Mouse (Mus musculus) limb, embryonic 10.5 days (tissue): Measurements from ENCODE around the gene Kcnk2. TPM values are rescaled to one million over a fixed set of nuclear protein-coding genes. Genes with fewer than 3 reads are reported as not detected.

Experiments
- DNase-seq: peaks from one replicate; pipeline ENCODE4 v3.0.0-alpha.2; 2017; ENCODE audit warnings: low spot score
- H3K27ac ChIP-seq: fragments of 300-500 bp; sonication (generic); 2 replicates; pipeline ENCODE4 v1.5.1; 2016; ENCODE audit warnings: mild to moderate bottlenecking
- H3K27me3 ChIP-seq: fragments of 300-500 bp; sonication (generic); 2 replicates; pipeline ENCODE4 v1.6.1; 2016; ENCODE audit warnings: low read depth, mild to moderate bottlenecking; ENCODE audit not compliant: poor library complexity, severe bottlenecking
- H3K36me3 ChIP-seq: fragments of 300-500 bp; sonication (generic); 2 replicates; pipeline ENCODE4 v1.6.1; 2016; ENCODE audit warnings: mild to moderate bottlenecking, moderate library complexity
- H3K4me1 ChIP-seq: fragments of 300-500 bp; sonication (generic); 2 replicates; pipeline ENCODE4 v1.6.1; 2016
- H3K4me3 ChIP-seq: fragments of 300-500 bp; sonication (generic); 2 replicates; pipeline ENCODE4 v1.5.1; 2016; ENCODE audit warnings: mild to moderate bottlenecking, moderate library complexity
- H3K9me3 ChIP-seq: fragments of 300-500 bp; sonication (generic); replicated peaks from 2 replicates; pipeline ENCODE4 v1.6.1; 2016; ENCODE audit warnings: mild to moderate bottlenecking
- WGBS: fragments of 180-500 bp; shearing (Covaris S2); methylation state at CpG from one replicate; pipeline ENCODE4 v1.1.7; 2016; 5-methylcytosine and 5-hydroxymethylcytosine counted together
- polyA plus RNA-seq: library from polyadenylated mRNA; unstranded; fragments of >200 nt; fragmentation: Nextera tagmentation; extraction: Ambion mirVana; gene quantifications from 2 replicates; pipeline ENCODE4 v1.2.1, GENCODE M21; 2016

Gene Kcnk2
- 0.72 and 1.9 TPM in 2 replicates for polyA plus RNA-seq

DNA sequence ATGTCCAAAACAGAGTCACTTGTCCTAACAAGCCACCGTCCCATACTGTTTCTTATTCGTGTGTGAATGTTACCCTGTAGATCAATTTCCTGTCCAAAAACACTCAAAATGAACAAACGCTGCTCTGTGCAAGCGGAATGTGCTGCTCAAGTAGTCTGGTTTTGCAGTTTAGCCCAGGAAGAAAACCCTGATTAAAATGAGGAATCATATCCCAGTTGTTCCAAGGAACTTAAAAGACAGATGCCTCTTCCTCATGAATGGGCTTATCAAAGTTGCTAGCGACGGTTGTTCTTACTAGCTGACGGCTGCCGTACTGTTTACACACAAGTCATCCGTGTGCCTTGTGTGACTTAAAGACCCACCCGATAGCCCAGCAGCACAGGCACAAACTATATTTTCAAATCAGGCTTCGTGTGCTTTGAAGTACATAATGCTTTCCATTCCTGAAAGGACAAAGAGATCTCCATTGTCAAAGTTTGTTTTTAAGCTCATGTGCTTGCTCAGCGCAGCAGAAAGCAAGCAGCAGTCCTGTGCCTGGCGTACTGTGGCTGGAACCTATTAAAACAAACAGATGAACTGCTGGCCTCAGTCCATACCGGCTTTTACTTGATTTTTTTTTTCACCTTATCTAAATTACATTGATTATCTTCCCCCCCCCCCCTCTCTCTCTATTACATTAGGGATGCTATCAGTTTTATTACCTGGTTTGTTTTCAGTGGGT lies at the start of gene Kcnk2:
Gene Kcnk2, minus strand, starts transcription at position 51 of the 721 bp plus-strand sequence.
- peak within 1 kb of the TSS; percentile 27; the same call in 1 of the 2 replicates for H3K4me3 ChIP-seq
- no peaks in the 10 kb centered on the region for H3K27me3 ChIP-seq
- WGBS, result 25% methylated on average over 14 of the region's 14 CpGs
- no peaks in the 10 kb centered on the region for H3K9me3 ChIP-seq
- no peaks in the 10 kb centered on the region for H3K36me3 ChIP-seq
- H3K4me1 ChIP-seq, result peaks cover 32% of the 10 kb centered on the region
- peak within 1 kb of the TSS; percentile 73 for H3K27ac ChIP-seq
- no peak for DNase-seq

DNA sequence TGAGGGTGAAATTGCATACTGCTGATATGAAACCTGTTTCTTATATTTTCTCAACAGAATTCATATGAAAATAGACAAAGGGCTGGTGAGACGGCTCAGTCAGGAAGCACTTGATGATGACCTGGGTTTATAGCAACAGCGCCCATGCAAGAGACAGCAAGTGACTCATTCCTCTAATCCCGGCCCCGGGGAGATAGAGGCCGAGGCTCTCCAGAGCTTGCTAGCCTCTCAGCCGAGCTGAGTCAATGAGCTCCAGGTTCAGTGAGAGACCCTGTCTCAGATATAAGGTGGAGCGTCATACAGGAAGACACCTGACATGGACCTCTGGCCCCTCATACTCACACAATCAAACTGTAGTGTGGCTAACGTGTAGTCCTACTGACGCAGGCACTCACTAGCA lies 38.7 kb upstream of the Kcnk2 start:
- Histone ChIP-seq H3K27ac (no peak overlapping the region), H3K4me3 (no peak overlapping the region), H3K4me1 (no peaks in the 10 kb centered on the region), H3K27me3 (no peaks in the 10 kb centered on the region), H3K36me3 (no peaks in the 10 kb centered on the region), H3K9me3 (no peaks in the 10 kb centered on the region)
- WGBS, result 91% methylated on average over 9 of the region's 9 CpGs
- DNase-seq, result no peak

DNA sequence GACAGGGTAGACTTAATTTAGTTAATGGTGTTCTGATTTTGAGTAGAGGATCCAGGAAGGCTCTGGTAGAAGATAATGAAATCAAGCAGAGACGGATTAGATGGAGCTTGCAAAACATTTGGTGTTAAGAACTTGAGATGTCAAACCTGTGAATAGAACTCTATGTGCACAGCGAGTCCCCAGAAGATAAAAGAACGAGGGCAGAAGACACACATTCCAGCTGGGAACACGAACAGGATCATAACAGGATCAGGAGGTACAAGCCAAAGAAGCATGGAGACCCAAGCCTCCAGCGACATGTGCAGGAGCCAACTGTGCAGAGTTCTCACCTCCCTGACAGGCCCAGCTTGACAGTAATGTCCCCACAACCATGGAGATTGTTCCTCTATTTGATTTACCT lies 35.1 kb upstream of the Kcnk2 start:
- no peak overlapping the region for H3K4me3 ChIP-seq
- H3K4me1 ChIP-seq, result no peaks in the 10 kb centered on the region
- no peak for DNase-seq
- 87% methylated on average over 5 of the region's 5 CpGs for WGBS
- H3K27ac ChIP-seq, result no peak overlapping the region
- H3K27me3 ChIP-seq, result no peaks in the 10 kb centered on the region
- no peaks in the 10 kb centered on the region for H3K36me3 ChIP-seq
- no peaks in the 10 kb centered on the region for H3K9me3 ChIP-seq

DNA sequence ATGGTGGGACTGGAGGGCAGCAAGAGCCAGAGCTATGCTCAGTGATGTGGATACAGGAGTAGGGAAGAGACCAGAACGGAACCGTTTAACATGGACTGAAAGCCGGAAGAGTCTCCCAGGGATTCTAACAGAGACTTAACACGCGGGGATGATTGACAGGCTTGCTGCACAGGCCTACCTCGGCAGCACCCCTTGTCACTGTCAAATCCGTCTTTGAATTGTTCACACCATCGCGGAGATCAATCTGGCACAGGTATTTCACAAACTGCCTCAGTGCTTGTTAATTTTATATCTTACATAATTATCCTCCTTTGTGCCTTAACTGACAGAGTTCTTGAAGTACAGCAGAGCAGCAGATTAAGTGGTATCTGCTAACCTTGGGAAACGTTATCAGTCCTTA lies 33.4 kb upstream of the Kcnk2 start:
- H3K9me3 ChIP-seq, result no peaks in the 10 kb centered on the region
- H3K4me1 ChIP-seq, result peaks cover 3% of the 10 kb centered on the region; the same call in 1 of the 2 replicates
- no peaks in the 10 kb centered on the region for H3K36me3 ChIP-seq
- H3K4me3 ChIP-seq, result no peak overlapping the region
- no peak for DNase-seq
- no peaks in the 10 kb centered on the region for H3K27me3 ChIP-seq
- 85% methylated on average over 10 of the region's 10 CpGs for WGBS
- H3K27ac ChIP-seq, result no peak overlapping the region

DNA sequence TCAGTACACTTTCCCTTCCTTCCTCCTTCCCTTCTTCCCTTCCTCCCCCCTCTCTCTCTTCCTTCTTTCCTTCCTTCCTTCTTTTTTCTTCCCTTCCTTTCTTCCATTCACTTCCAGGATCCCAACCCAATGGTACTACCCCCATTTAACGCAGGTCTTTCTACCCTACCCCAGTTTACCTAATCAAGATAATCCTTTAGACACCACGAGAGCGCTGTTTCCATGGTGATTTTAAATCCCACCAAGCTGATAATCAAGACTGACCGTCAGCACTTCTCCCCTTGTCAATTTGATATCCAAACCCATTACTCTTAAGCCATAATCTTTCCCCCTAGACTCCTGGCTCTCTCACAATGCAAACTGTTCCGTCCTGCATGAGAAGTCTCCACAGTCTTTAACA lies 29.4 kb upstream of the Kcnk2 start:
- no peaks in the 10 kb centered on the region for H3K9me3 ChIP-seq
- H3K4me1 ChIP-seq, result peaks cover 5% of the 10 kb centered on the region; the same call in 1 of the 2 replicates
- no peaks in the 10 kb centered on the region for H3K27me3 ChIP-seq
- no peak overlapping the region for H3K27ac ChIP-seq
- no peak overlapping the region for H3K4me3 ChIP-seq
- WGBS, result 48% methylated on average over 5 of the region's 5 CpGs
- H3K36me3 ChIP-seq, result no peaks in the 10 kb centered on the region
- DNase-seq, result no peak

DNA sequence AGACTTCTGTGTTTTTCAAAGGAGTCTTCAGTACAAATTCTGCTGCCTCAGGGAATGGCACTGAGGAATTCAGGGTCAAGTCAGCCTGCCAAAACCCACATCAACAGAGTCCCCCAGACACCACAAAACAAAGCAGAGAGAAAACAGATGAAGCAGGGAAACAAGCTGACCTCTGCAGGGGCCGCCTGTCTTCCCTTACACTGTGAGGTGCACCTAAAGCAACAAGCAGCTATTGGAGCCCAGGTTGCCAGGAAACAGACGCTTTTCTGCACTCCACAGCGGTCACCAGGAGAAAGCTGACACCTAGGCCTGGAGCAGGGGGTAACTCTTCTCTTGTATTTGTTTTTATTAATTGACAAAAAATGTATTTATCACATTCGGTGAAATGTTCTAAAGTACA lies 28.5 kb upstream of the Kcnk2 start:
- WGBS, result 22% methylated on average over 4 of the region's 4 CpGs
- H3K9me3 ChIP-seq, result no peaks in the 10 kb centered on the region
- no peak overlapping the region for H3K27ac ChIP-seq
- H3K36me3 ChIP-seq, result no peaks in the 10 kb centered on the region
- peaks cover 5% of the 10 kb centered on the region; the same call in 1 of the 2 replicates for H3K4me1 ChIP-seq
- H3K27me3 ChIP-seq, result no peaks in the 10 kb centered on the region
- peak; percentile 46 for DNase-seq
- no peak overlapping the region for H3K4me3 ChIP-seq

DNA sequence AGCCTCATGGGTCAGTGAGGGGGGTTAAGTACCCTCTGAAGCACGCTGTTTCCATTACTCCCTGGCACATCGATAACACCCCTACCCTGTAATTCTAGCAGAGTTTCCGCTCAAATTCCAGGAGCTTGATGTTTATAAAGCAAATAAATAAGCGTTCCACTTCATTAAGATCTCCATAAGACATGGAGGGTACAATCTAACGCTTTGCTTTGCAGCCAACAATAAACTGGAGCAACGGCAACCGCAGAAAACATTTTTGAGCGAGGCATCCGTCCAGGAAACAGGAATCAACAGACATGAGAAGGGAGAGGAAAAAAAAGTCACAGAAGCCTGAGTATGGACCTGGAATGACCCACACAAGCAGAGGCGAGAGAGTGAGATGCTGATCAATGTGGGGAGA lies 27.5 kb upstream of the Kcnk2 start:
- Histone ChIP-seq H3K4me1 (peaks cover 9% of the 10 kb centered on the region), H3K27me3 (no peaks in the 10 kb centered on the region), H3K27ac (no peak overlapping the region), H3K4me3 (no peak overlapping the region), H3K9me3 (no peaks in the 10 kb centered on the region), H3K36me3 (no peaks in the 10 kb centered on the region)
- no peak for DNase-seq
- WGBS, result 89% methylated on average over 10 of the region's 10 CpGs

DNA sequence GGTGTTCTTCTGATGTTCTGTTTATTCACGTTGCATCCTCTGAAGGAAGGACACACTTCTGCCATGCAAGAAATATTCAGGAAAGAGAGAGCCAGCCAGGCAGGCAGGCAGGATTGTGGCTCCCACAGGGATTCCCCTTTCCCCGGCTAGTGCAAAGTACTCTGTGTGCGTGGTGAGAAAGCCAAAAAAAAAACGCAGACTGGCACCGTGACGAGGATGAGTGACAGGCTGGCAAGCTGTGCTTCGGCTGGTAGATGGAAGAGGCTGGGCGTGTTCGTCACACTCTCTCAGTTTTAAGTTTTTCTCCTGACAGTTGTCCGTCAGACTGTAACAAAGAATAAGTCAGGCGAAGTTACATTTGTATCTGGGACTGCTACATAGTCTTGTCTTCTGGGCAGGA lies 24.2 kb upstream of the Kcnk2 start:
- 93% methylated on average over 11 of the region's 11 CpGs for WGBS
- H3K27ac ChIP-seq, result no peak overlapping the region
- H3K36me3 ChIP-seq, result no peaks in the 10 kb centered on the region
- H3K4me3 ChIP-seq, result no peak overlapping the region
- H3K9me3 ChIP-seq, result no peaks in the 10 kb centered on the region
- no peak for DNase-seq
- peaks cover 9% of the 10 kb centered on the region for H3K4me1 ChIP-seq
- H3K27me3 ChIP-seq, result no peaks in the 10 kb centered on the region

DNA sequence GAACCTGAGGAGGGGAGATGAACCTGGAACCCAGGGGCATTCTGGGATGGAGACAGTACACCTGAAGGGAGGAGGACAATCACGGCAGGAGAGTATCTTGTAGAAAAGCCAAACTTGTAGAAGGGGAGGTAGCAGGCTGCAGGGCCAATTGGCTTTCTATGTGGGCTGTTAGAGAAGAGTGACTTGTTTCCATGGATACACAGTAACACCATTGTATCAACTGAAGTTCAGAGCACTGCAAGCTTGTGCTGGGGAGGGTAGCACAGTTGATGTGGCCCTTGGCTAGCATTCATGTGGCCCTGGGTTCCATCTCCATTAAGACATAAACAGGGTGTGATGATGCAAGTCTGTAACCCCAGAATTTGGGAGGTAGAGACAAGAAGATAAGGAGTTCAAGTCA lies 17.8 kb upstream of the Kcnk2 start:
- 64% methylated on average over 1 of the region's 1 CpGs for WGBS
- no peaks in the 10 kb centered on the region for H3K9me3 ChIP-seq
- DNase-seq, result no peak
- no peak overlapping the region for H3K27ac ChIP-seq
- no peak overlapping the region for H3K4me3 ChIP-seq
- no peaks in the 10 kb centered on the region for H3K27me3 ChIP-seq
- H3K36me3 ChIP-seq, result no peaks in the 10 kb centered on the region
- H3K4me1 ChIP-seq, result no peaks in the 10 kb centered on the region

DNA sequence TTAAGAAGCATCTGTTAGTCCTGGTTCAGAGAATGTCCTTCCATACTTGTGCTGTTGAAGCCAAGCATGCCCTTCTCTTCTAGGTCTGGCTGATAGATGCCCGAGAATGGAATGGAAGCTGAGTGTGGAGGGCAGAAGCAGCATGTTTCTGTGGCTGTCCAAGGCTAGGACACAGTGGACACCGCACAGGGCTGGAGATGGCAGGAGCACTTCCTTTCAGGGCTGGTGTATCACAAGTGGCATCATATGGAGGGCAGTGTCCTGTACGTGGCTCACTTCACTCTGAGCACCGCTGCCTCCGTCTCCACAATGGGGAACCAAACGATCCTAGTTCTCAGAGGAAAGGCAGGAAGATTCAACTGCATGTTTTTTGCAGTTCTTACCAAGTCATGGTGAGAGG lies 7.8 kb upstream of the Kcnk2 start:
- no peaks in the 10 kb centered on the region for H3K9me3 ChIP-seq
- no peaks in the 10 kb centered on the region for H3K27me3 ChIP-seq
- H3K27ac ChIP-seq, result no peak overlapping the region
- H3K4me3 ChIP-seq, result no peak overlapping the region
- 95% methylated on average over 6 of the region's 6 CpGs for WGBS
- H3K36me3 ChIP-seq, result no peaks in the 10 kb centered on the region
- H3K4me1 ChIP-seq, result no peaks in the 10 kb centered on the region
- DNase-seq, result no peak

DNA sequence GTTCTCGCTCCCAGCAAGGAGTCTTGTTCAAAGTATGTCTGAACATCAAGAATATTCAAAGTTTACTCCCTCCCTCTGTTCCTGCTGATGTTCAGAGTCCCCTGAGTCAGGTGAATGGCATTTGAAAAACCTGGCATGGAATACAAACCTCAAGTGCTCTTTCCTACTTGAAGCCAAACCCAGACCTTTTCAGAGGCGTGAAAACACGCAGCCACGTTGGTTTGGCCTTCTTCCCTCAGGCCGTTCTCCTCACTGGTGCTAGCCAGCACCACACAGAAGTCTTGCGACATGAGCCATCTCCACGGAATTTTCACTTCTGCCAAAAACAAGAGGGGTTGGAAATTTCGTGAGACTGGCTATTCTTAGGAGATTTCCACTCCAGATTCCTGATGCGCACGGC lies 3.1 kb upstream of the Kcnk2 start:
- peaks cover 32% of the 10 kb centered on the region for H3K4me1 ChIP-seq
- H3K36me3 ChIP-seq, result no peaks in the 10 kb centered on the region
- no peaks in the 10 kb centered on the region for H3K9me3 ChIP-seq
- H3K4me3 ChIP-seq, result no peak overlapping the region
- H3K27ac ChIP-seq, result no peak overlapping the region
- DNase-seq, result no peak
- 80% methylated on average over 10 of the region's 10 CpGs for WGBS
- H3K27me3 ChIP-seq, result no peaks in the 10 kb centered on the region

DNA sequence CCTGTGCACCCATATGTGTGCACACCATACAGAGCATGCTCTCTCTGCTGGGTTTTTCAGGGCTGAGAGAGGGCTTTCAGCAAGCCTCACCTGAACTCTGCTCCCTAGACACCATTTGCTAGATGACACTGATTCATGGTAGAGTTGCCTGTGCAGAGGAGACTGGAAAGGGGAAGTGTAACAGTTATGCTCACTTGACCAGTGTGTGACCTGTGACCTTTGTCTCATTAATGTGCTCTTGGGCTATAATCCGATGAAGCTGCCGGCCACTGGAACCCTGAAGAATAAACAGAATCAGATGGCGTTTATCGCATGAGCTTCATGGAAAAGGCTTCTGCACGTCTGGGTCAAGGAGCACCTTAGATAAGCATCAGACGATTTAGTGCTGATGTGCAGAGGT lies 1.5 kb upstream of the Kcnk2 start:
- Histone ChIP-seq H3K4me1 (peaks cover 32% of the 10 kb centered on the region), H3K27me3 (no peaks in the 10 kb centered on the region), H3K27ac (peak overlapping the region; percentile 36; the same call in 1 of the 2 replicates), H3K36me3 (no peaks in the 10 kb centered on the region), H3K9me3 (no peaks in the 10 kb centered on the region), H3K4me3 (no peak overlapping the region)
- 20% methylated on average over 6 of the region's 6 CpGs for WGBS
- no peak for DNase-seq

DNA sequence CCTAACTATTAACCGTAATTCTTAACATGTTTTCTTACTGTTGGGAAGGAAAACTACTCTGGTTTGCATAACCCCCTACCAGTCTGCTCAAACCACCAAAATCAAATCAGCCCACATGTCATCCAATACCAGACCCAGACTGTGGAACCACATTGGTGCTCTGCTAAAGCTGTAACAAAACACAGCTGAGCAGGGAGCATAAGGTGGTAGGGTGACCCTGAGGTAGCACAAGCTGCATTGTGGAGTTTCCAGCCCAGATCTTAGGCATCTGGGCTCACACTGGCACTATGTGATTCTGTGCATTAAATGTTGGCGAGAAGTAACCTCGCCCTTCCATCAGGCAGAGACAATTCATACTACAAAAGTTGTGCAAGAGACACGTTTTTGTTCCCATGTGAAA lies 1.1 kb upstream of the Kcnk2 start:
- WGBS, result 58% methylated on average over 4 of the region's 4 CpGs
- H3K4me1 ChIP-seq, result peaks cover 32% of the 10 kb centered on the region
- peak overlapping the region; percentile 36; the same call in 1 of the 2 replicates for H3K27ac ChIP-seq
- no peaks in the 10 kb centered on the region for H3K9me3 ChIP-seq
- H3K4me3 ChIP-seq, result no peak overlapping the region
- no peaks in the 10 kb centered on the region for H3K27me3 ChIP-seq
- DNase-seq, result peak; percentile 35
- H3K36me3 ChIP-seq, result no peaks in the 10 kb centered on the region

DNA sequence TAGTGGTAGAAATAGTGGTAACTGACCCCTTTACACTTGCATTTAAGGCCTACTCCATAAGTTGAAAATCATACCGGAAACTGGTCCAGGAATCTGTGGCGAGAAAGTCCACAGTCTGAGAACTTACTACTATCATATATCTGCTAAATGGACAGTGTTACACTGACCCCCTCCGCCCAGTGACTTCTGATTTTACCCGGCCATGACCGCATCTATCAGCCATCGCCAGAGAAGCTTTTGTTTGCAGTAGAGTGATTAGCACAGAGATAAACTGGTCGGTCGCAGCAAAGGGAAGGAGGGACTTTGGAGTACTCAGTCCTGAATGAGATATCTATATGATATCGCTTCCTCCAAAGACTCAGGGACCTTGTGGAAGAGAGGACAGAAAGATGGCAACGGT lies 15.2 kb downstream of the Kcnk2 start:
- no peak overlapping the region for H3K27ac ChIP-seq
- no peaks in the 10 kb centered on the region for H3K27me3 ChIP-seq
- H3K36me3 ChIP-seq, result no peaks in the 10 kb centered on the region
- no peak for DNase-seq
- no peaks in the 10 kb centered on the region for H3K4me1 ChIP-seq
- 94% methylated on average over 10 of the region's 10 CpGs for WGBS
- no peak overlapping the region for H3K4me3 ChIP-seq
- H3K9me3 ChIP-seq, result no peaks in the 10 kb centered on the region
